Comparison of ENCODE assay signal across 14 mouse cellular contexts in genomic region chr12:12379056-12379455, GRCm38 (mm10).
"Had no signal": no experiment of that assay in that cellular context is flagged by ENCODE, and none has a peak within 500 bp of the region (broad histone marks: within the 10 kb centered on the region; RNA-seq: fewer than 3 reads in every experiment).

No protein-coding gene starts in this region.

- H3K36me3 ChIP-seq: limb, embryonic 12.5 days; lung, embryonic 15.5 days; midbrain, embryonic 12.5 days had no signal

- H3K4me3 ChIP-seq: left cerebral cortex, adult 2 months; limb, embryonic 12.5 days; lung, embryonic 15.5 days; megakaryocyte, embryonic 14.5 days; midbrain, embryonic 12.5 days; neural tube, embryonic 13.5 days had no signal

- ATAC-seq: midbrain, embryonic 16.5 days had no signal

- H3K9me3 ChIP-seq: limb, embryonic 12.5 days; lung, embryonic 15.5 days; megakaryocyte, embryonic 14.5 days; midbrain, embryonic 12.5 days; neural tube, embryonic 13.5 days had no signal

- H3K4me2 ChIP-seq: limb, embryonic 12.5 days; lung, embryonic 15.5 days; midbrain, embryonic 12.5 days; neural tube, embryonic 13.5 days had no signal

- H3K27me3 ChIP-seq: limb, embryonic 12.5 days; lung, embryonic 15.5 days; megakaryocyte, embryonic 14.5 days; midbrain, embryonic 12.5 days; neural tube, embryonic 13.5 days had no signal

- H3K27ac ChIP-seq: left cerebral cortex, adult 2 months; limb, embryonic 12.5 days; liver, embryonic 14.5 days; lung, embryonic 15.5 days; macrophage; midbrain, embryonic 12.5 days; neural tube, embryonic 13.5 days; stomach, postnatal 0 days had no signal

- H3K4me1 ChIP-seq: limb, embryonic 12.5 days; lung, embryonic 15.5 days; megakaryocyte, embryonic 14.5 days; midbrain, embryonic 12.5 days; neural tube, embryonic 13.5 days had no signal

- DNase-seq: kidney, adult 2 months; lung, postnatal 14 days; right cerebral cortex, adult 18-20 months; thymus, postnatal 4 days had no signal

- H3K9ac ChIP-seq: limb, embryonic 12.5 days; liver, embryonic 14.5 days; lung, embryonic 15.5 days; midbrain, embryonic 12.5 days; neural tube, embryonic 13.5 days had no signal
